Mouse (Mus musculus): ENCODE measurements around the gene Slc17a8.
"Not testable (repeated sequence)": the region's sequence is repeated elsewhere in the genome, so short reads cannot be mapped to it uniquely, and the experiment has no call there.

Slc17a8 gene

DNA sequence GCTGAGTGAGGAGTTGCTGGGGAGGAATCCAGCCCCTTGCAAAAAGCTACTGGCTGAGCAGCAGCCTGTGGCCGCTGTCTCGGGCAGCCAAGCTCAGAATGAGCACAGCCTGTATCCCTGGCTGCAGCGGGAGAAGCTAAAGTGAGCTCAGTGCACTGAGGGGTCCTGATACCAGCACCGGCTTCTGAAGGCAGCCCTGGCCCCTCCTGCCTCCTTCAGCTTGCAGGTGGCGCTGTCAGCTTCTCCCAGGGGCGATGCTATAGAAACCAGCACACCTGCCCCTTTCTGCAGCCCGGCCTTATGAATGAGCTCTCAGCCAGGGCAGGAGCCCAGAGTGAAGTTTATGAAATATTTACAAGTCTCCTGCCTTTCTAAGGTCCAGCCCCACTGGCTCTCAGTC is at the start of gene Slc17a8:
TSS of gene Slc17a8 (minus strand) at position 125 of the 400 bp plus-strand sequence.
- no peak for DNase-seq (ENCODE audit: extremely low read depth, insufficient read length, low spot score)

DNA sequence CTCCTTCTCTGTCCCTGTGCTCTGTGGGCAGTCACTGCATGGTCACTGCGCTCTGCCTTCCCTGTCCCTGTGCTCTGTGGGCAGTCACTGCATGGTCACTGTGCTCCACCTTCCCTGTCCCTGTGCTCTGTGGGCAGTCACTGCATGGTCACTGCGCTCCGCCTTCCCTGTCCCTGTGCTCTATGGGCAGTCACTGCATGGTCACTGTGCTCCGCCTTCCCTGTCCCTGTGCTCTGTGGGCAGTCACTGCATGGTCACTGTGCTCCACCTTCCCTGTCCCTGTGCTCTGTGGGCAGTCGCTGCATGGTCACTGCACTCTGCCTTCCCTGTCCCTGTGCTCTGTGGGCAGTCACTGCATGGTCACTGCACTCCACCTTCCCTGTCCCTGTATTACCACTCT is 49.3 kb upstream of the Slc17a8 start:
- not testable (repeated sequence) for DNase-seq (ENCODE audit: extremely low read depth, insufficient read length, low spot score)

DNA sequence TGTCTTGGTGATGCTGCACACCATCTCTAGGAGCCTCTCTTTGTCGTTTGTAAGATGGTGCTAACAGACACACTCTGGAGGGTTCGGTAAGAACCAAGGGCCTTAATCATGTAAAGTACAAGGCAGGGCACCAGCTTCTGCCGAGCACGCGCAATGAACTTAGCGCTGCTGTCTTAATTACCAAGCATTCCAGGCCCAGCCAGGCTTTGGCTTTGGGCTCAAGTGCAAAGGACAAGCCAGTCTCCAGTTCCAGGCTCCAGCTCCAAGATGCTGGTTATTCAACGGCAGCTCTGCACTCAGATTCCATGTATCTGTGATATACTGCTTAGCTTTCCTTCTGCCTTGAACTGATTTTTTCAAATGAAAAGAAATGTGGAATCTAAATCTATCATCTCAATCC is 46.5 kb upstream of the Slc17a8 start:
- DNase-seq (ENCODE audit: extremely low read depth, insufficient read length, low spot score) = no peak

DNA sequence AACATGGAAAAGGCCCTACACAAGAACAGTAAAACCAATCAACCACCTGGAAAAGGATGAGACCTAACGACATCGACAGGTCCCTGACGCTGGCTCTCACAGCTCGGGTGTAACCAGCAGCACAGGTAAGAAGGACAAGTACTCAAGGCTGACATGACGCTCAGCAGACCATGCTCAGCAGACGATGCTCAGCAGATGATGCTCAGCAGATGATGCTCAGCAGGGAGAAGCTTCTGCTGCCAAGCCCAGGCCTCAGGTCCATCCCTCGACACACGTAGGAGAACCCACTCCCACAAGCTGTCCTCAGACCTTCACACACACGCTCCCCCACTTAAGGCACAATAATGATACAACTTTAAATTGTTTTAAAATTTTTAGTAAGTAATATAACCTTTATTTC is 44.6 kb upstream of the Slc17a8 start:
- DNase-seq (ENCODE audit: extremely low read depth, insufficient read length, low spot score) = no peak

DNA sequence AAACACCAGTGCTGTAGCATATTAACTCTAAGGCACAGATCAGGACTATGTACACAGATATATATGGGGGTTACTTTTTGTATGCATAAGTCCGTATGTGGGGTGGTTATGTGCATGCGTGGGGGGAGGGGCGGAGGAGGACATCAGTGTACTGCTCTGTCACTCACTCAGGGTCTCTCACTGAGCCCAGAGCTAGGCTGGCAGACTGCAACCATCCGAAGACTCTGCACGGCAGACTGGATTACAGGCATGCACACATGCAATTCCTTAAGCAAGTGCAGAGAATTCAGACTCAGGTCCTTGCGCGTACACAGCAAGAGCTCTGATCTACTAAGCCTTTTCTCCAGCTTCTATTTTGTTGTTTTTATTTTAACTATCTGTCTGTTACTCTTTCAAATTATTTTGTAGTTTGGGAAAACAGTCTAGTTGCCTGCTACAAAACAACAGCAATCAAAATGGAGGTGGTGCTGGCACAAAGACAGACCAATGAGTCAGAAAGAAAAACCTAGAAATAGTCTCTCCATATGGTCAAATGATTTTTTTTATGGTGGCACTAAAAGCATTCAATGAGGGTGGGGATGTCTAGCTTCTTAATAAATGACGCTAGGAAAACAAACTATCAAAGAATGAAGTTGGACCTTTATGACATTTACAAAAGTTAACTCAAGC is 44.1 kb upstream of the Slc17a8 start:
- no peak for DNase-seq (ENCODE audit: extremely low read depth, insufficient read length, low spot score)

DNA sequence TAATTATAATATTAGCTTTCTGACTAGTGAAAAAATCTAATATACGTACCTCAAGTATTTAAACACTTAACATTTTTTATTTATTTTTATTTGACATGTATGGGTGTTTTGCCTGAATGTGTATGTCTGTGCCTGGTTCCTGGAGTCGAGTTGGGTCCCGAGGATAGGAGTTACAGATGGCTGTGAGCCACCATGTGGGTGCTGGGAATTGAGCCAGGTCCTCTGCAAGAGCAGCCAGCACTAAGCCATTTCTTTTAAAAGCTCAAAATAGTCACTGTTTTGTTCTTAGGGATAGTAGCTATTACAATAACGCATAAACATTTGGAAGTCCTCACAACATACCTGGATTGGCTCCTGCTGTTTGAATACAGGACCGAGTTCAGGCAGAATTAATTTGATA is 35.3 kb upstream of the Slc17a8 start:
- DNase-seq (ENCODE audit: extremely low read depth, insufficient read length, low spot score) = no peak

DNA sequence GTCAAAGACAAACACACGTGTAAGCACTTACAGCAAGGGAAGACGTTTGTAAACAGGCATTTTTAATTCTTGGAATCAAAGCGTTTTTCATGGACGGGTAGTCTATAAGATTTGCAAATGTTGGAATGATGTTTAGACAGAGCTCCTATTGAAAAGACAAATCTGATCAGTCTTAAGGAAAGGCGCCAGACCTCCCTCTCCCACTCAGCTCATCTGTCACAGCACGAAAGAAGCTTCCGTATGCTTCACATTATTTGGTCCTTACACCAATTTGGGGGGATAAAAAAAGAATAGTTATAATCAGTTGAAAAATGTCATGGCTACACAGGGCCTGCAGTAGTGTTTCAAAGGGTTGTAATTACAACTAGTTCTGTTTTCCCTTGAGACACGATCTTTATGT is 31.9 kb upstream of the Slc17a8 start:
- no peak for DNase-seq (ENCODE audit: extremely low read depth, insufficient read length, low spot score)

DNA sequence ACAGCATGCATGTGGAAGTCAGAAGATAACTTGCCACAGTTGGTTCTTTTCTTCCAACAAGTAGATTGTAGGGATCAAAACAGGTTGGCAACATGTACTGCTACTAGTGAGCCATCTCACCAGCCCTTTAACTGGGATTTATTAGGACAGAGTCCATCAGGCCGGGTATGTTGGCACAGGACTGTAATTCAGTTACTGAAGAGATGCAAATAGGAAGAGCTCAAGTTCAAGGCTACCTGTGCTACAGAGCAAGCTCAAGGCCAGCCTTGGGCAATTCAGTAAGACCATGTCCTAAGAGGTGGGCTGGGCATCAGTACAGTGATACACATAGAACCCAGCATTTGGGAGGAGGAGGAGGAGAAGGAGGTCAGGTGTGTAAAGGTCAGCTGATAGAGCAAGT is 30.6 kb upstream of the Slc17a8 start:
- DNase-seq (ENCODE audit: extremely low read depth, insufficient read length, low spot score) = no peak

DNA sequence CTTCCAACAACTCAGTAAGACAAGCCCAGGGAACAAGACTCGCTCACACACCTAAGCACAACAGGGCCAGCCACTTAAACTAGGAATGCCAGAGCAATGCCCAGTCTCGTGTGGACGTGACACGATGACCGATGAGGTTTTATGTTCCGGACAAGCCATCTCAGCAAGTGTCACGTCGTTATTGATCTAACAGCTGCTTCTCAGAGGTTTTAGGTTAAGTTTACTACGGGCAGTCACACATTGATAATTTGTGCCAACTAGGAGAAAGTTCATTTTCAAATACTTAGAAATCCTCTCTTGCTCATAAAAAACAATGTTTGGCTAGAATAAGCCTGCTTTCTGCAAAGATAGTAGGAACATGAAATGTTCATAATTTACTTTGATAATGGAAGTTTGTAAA is 25.9 kb upstream of the Slc17a8 start:
- no peak for DNase-seq (ENCODE audit: extremely low read depth, insufficient read length, low spot score)

DNA sequence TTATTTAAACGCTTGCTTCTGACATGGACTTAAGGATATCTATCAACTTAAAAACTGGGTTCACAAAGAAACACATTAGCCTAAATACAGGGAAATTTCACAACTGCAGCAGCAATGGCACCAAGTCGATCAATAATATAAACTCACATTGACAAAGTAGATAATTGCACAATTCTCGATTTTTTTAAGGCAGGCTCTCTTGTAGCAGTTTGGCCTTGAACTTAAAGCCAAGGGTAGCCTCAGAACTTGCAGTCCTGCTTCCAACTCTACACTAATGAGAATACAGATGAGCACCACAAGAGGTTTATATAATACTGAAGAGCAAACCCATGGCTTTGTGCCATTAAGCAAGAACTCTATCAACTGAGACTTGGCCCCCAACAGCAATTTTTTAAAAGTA is 15.9 kb upstream of the Slc17a8 start:
- no peak for DNase-seq (ENCODE audit: extremely low read depth, insufficient read length, low spot score)

DNA sequence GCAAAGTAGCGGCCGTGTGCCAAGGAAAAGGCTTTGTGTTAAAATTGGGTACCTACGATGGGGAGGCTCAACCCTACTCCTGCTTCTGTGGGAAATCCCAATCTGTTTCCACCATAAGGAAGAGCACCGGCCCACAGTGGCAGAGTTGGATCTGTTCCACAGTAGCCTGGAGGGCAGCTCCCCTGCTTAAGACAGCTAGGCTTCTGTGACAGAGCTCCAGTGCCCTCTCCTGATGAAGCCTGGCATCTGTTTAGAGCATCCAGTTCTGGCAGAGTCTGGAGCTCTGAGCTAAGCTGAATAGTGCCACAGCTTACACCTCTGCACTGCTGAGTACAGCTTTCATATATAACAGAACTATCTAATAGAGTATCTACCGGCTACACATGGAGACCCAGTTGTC is 14.0 kb upstream of the Slc17a8 start:
- no peak for DNase-seq (ENCODE audit: extremely low read depth, insufficient read length, low spot score)

DNA sequence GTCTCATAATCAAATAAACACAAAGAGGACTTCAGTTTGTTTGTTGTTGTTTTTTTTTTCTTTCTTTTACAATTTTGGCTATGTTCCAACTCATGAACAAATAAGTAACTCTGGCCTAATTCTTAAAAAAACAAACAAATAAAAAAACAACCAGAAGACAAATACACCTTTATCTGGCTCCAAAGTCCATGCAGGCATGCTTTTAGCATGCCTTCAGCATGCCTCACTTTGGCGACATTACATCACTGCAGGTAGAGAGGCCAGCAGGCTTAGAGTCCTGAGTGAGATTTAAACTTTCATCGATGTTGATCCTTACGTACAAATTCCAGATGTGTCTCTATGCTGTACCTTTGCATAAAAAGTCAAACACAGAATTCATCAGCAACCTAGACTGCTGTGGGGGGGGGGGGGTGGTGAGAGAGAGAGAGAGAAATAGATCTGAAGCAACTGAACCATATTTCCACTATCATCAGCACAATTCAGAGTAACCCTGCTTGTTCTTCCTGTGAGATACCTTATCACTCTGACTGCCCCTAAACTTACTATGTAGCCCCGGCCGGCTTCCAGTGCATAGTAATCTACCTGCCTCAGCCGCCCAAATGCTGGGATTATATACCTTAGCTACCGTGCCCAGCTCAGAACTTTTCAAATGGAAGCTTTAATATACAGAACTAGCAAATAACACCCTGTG is 12.8 kb upstream of the Slc17a8 start:
- DNase-seq (ENCODE audit: extremely low read depth, insufficient read length, low spot score) = no peak

DNA sequence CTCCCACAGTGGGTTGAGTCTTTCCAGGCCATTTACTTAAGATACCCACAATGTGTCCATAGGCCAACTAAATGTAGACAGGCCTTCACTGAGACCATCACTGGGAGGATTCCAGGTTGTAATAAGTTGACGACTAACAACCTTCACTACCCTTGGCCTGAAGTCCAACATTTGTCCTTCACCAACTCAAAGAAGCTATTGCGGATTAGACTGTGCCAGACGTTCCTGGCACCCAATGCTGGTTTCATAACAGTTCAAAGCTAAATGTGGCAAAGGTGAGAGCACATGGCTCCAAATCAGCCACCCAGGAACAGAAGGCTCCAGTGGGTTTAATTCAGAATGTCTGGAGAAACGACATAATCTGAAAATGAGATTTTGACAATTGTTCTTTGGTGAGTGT is 12.1 kb upstream of the Slc17a8 start:
- DNase-seq (ENCODE audit: extremely low read depth, insufficient read length, low spot score) = no peak

DNA sequence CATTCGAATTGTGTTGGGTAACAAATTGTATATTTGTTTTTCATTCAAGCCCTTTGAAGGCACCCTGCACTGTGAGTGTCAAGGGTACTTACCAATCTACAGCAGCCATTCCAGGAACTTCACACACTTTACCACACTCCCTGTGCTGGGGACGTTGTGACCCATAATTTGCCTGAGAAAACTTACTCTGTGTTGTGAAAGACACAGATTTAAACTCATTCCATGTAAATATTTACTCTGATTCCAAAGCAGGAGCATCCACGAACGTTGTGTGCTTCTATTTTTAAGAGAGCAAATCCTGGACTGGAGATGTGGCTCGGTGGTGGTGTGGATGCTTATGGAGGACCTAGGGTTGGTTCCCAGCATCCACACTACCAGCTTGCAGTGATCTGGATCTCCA is 10.8 kb upstream of the Slc17a8 start:
- no peak for DNase-seq (ENCODE audit: extremely low read depth, insufficient read length, low spot score)

DNA sequence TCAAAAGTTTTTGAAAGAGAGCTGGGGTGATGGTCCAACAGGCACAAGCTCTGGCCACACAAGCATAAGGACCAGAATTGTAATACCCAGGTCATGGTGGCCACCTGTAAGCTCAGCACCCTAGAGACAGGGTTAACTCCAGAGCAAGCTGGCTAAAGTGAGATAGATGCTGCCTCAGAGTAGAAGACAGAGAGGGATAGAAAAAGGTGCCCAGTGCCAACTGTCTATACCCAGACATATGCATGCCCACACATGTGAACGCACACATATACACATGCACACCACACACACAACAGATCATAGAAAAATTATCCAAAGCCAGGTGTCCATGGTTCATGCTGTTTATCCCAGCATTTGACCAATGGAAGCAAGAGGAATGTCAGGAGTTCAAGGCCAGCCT is 9.5 kb upstream of the Slc17a8 start:
- DNase-seq (ENCODE audit: extremely low read depth, insufficient read length, low spot score) = no peak

DNA sequence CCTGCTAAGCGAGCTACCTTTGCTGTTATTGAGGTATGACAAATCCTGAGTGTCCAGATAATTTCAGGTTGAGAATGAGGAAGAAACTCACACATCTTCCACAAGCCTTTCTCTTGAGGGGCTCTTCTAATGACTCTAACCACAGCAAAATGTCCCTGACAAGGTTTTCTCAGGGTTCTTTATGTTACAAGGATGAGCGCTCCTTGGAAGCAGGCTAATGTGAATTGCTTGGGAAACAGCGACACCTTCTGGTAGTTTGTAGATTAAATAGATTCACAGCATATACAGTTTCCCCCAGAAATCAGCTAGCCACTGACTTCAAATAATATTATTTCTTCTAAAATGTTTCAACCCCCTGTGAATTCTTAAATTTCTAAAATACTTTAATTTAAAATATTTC is 9.0 kb upstream of the Slc17a8 start:
- DNase-seq (ENCODE audit: extremely low read depth, insufficient read length, low spot score) = peak; percentile 11

DNA sequence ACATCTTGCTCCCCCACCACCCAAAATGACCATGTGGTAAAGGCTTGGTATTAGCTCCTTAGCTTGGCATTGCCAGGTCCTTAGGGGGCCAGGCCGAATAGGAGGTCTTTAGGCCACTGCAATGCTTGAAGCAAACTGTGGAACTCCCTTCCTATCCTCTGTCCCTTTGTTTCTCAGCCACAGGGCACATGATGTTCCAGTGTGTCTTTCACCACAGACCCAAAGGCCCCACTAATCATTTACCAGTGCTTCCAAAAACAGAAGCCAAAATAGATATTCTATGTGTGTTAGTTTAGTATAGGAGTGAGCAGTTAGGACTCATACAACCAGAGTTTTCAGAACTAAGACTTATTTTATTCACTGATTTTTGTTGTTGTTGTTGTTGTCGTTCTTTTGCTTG is 5.7 kb upstream of the Slc17a8 start:
- no peak for DNase-seq (ENCODE audit: extremely low read depth, insufficient read length, low spot score)

DNA sequence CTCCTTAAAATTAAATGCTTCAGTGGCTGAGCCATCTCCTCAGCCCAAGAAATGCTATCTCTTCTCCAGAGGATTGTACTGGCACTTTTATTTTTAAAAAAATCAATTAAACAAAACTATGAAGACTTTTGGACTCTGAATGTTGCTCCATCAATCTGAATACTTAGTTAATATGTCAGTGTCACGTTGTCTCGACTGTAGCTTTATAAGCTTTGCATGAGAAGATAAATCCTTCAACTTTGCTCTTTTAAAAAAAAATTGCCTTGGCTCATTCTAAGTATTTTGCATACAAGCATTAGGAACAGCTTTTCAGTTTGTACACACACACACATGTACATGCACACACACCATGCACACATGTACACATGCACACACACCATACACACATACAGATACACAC is 3.1 kb upstream of the Slc17a8 start:
- no peak for DNase-seq (ENCODE audit: extremely low read depth, insufficient read length, low spot score)

DNA sequence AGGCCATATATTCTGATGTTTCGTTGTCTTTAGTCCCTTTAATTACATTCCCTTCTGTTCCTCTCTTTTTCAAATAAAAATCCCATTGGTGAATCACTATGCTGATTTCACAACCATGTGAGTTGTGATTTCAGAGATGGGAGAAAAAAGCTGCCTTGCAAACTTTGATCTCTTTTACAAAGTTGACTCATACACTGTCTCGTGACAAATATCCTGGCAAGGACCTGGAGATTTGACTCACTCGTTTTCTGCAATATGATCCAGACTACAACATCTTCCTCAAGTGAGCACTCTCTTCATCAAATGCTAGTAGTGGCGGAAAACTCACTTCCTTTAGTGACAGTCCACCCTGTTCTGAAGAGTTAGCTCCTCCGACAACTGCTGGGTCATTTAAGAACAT is 21.7 kb downstream of the Slc17a8 start:
- DNase-seq (ENCODE audit: extremely low read depth, insufficient read length, low spot score) = peak; percentile 53

DNA sequence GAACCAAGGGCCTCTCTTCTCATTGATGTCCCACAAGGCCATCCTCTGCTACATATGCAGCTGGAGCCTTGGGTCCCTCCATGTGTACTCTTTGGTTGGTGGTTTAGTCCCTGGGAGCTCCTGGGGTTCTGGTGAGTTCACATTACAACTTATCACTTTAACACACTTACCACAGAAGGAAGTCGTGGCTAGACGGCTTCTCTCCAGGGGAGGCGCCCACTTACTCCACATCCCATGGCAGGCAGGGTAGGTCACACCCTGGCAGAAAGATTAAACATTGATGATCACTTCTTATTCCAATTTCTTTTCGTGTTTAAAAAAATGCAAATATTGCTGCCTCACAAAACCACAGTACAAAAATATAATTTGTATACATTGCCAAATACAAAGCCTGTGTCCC is 23.8 kb downstream of the Slc17a8 start:
- DNase-seq (ENCODE audit: extremely low read depth, insufficient read length, low spot score) = no peak

DNA sequence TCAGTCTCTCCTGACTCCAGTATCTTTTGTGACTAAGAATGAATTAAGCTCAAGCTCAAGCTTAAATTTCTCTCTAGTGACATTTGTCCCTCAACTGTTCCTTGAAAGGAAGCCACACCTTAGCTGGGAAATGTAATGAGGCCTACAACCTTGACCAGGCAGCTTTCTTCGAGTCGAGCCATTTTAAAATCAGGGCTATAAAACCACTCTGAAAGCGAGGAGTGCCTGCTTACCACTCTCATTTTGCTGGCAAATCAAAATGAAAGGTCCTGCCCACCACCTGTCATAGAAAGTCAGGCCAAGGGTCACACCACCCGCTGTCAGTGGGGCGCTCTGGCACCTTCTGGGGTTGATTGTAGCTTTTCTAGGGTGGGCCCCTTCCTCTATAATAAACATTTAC is 25.1 kb downstream of the Slc17a8 start:
- DNase-seq (ENCODE audit: extremely low read depth, insufficient read length, low spot score) = no peak

DNA sequence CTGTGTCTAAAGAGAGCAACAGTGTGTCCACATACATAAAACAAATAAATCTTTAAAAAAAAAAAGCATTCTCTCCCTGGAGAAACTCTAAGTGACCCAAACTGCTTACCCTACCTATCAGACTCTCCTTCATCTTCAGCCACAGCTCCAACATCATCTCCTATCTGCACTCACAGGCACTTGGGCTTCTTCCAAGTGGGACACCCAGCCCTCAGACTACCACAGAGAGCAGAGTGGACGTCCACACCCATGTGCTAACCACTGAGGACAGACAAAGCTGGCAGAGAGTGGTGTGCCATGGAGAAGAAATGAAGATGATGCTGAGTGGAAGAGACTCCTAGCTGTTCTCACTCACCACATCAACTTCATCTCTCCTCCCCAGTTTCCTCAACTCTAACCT is 25.5 kb downstream of the Slc17a8 start:
- DNase-seq (ENCODE audit: extremely low read depth, insufficient read length, low spot score) = no peak

DNA sequence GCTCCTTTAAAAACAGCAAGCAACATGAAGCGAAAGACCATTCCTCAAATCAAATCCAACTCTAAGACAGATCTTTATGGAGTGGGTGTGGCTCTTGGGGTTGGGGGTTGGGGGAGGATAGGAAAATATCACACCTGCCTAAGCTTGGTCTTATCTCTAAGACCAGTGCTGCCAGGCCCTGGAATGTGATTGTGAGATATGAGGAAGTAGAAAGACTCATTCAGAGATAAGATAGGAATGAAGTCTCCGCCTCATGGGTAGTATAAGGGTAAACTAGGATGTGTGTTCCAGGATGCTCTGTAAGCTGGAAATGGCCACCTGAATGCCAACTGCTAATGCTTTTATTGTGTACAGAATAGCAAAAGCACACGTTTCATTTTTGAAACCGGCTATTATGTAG is 26.7 kb downstream of the Slc17a8 start:
- DNase-seq (ENCODE audit: extremely low read depth, insufficient read length, low spot score) = no peak

Data from 3134 (cell line).